Mouse (Mus musculus) mouse embryonic stem cell (cell line): ENCODE results near the gene Gzmm.

Source experiments
- in situ Hi-C, 2 experiments: fragments of 300-500 bp; cut with MboI; formaldehyde crosslinking; loops; 1 replicate in 1 of 2; 3 replicates in 1 of 2; pipeline ENCODE4 v1.14.3; 2019 to 2020; ENCODE audit warnings: low sequenced_read_pairs in 2 of 2, low pct_unique_long_range_greater_than_20kb in 1 of 2, mixed read lengths in 1 of 2; ENCODE audit not compliant: unreplicated experiment in 1 of 2

Gene Gzmm

DNA sequence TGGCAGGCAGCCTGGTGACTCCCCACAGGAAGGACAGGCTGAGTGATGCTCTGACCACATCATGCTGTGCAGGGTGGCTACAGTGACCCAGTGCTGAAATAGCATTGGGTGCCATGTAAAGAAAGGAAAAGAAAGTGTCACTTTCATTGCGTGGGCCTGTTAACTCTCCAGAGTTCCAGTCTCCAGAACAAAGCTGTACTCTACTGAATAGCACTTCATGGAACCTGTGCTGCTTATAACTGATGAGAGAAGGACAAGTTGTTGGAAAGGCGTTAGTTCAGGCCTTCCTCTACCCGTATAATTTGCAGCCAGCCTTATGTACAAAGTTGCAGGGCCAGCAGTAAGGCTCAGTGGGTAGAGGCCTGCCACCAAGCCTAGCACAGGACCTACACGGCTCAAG lies at the start of gene Gzmm:
Gzmm (plus strand) TSS at position 301 of the 400 bp plus-strand sequence.
- in situ Hi-C loops, result no loop called here

DNA sequence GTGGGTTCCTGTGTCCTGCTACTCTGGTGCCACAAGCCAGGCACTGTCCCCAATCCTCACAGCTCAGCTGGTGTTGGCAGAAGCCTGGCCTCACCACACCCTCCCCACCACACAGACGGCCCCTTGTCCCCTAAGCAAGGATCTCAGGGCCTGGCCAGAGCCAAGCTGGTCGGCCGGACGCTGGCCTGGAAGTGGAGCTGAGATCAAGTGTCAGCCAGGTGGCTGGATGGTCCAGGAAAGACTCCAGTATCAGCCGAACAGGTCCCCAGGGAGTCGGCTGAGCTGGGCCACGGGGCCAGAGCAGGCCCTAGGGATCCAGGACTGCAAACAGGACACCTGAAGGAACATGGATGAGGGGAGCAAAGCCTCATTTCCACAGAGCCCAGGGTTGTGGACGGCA lies 43.1 kb upstream of the Gzmm start, which contains the start of gene Odf3l2:
Odf3l2 (minus strand) TSS at position 28 of the 400 bp plus-strand sequence.
- in situ Hi-C loops, result loop anchor here in 1 of 2 experiments (5.0 kb wide), 1 partner anchor 43 kb away; no protein-coding TSS in a partner anchor

GRCm38 (mm10) chr10:79649070-79649751 lies 39.6 kb upstream of the Gzmm start:
- in situ Hi-C loops, result loop anchor here in 1 of 2 experiments (5.0 kb wide), 1 partner anchor 47 kb away; no protein-coding TSS in a partner anchor

DNA sequence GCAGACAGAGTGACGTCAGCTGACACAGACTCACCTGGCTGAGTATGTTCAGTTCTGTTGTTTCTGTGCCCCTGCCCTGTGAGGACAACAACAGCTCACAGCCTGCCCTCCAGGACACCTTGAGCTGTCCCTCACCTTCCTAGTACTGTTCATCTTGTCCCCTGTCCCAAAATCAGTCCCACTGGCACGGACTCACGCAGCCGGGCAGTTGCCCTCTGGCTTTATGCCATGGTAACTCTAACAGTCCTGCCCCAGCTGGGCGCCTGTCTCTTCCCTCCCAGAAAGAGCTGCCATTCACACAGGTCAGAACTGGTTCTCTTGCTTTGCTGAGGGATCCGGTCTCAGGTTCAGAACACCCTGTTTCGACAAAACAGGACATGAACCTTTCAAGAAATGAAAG lies 36.0 kb upstream of the Gzmm start:
- in situ Hi-C loops, result no loop called here

DNA sequence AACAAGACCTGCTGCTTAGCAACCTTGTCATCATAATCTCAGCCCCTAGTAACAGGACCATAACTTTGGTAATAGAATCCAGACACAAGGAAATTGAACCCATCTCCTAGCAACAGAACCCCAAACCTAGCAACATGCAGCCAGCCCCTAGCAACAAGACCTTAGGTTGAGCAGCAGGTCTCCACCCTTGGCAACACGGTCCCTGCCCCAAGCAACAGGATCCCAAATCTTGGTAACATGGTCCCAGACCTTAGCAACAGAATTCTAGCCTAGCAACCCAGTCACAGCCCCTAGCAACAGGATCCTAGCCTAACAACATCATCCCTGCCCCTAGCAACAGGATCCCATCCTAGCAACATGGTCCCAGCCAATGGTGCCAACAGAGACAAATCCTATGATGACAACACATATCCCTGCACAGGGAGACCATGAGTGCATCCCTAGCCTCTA lies 33.8 kb upstream of the Gzmm start:
- in situ Hi-C loops, result no loop called here

- in situ Hi-C loops, result no loop called here
Measured at GRCm38 (mm10) chr10:79658829-79659228, 30.0 kb upstream of the Gzmm start.

GRCm38 (mm10) chr10:79660298-79660697 lies 28.5 kb upstream of the Gzmm start:
- in situ Hi-C loops, result no loop called here

DNA sequence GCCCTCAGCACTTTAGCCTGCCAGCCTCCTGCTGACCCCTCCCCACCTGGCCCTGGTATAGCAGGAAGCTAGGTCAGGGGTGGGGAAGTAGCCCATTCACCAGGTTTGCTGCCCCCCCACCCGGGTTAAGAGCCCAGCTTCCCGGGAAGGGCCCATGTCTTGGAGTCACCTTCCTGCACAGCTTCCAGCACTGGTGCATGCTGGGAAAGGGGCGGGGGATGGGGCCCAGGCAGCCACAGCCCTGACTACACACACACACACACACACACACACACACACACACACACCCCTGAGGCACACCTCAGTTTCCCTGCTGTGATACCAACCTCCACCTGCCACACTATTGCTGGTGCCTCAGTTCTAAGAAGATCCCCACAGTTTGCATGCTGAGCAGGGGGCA lies 27.0 kb upstream of the Gzmm start:
- in situ Hi-C loops, result no loop called here

DNA sequence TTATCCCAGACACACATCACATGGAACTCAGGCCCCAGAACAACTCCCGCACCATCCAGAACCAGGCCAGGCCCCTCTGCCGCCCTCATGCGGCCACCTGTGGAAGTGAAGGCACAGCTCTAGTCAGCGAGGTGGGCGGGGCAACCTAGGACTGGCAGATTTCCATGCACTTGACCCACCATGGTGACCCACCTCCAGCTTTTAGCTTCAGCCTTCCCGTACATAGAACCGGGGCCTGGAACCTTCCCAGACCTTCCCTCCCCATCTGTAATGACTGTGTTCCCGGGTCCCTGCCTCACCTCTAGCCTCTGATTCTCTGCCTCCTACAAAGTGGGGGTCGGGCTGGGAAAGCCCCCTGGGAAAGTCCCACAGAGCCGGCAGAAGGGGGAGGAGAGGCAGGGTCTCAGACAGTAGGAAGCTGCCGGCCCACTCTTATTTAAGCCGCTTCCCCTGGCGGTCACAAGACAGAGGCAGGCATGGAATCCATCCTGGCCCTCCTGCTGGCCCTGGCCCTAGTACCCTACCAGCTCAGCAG lies 24.6 kb upstream of the Gzmm start, which contains the start of gene Madcam1:
Madcam1 (plus strand) TSS at position 429 of the 535 bp plus-strand sequence.
- in situ Hi-C loops, result no loop called here

DNA sequence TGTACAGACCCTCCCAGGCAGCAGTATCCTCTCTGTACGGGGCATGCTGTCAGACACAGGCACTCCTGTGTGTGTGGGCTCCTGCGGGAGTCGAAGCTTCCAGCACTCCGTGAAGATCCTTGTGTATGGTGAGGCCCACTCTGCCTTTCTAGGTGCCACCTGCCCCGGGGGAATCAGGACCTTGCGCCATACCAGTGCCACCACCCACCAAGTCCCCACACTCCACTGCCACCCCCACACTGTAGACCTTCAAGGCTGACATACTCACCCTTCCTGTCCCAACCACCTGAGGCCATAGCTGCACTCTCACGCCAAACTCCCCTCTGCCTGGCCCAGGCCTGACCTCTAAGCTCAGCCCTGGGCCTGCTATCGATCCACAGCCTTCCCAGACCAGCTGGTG lies 23.8 kb upstream of the Gzmm start:
- in situ Hi-C loops, result no loop called here

- in situ Hi-C loops, result no loop called here
Measured at GRCm38 (mm10) chr10:79666493-79666892, 22.3 kb upstream of the Gzmm start.

DNA sequence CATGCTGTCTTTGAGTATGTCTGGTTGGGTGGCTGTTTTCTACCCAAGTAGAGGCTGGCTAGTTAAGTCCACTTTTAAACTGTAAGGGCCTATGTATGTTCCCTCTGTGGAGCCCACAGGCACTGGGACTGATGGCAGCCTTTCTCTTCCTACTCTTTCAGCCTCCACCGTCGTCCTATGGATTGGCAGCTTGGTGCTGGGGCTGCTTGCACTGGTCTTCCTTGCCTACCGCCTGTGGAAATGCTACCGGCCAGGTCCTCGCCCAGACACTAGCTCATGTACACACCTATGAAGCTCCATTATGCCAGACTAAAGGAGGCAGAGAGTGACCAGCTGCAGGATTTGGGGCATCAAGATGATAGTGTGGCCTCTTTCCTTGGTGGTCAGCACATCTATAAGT lies 20.7 kb upstream of the Gzmm start:
- in situ Hi-C loops, result no loop called here

DNA sequence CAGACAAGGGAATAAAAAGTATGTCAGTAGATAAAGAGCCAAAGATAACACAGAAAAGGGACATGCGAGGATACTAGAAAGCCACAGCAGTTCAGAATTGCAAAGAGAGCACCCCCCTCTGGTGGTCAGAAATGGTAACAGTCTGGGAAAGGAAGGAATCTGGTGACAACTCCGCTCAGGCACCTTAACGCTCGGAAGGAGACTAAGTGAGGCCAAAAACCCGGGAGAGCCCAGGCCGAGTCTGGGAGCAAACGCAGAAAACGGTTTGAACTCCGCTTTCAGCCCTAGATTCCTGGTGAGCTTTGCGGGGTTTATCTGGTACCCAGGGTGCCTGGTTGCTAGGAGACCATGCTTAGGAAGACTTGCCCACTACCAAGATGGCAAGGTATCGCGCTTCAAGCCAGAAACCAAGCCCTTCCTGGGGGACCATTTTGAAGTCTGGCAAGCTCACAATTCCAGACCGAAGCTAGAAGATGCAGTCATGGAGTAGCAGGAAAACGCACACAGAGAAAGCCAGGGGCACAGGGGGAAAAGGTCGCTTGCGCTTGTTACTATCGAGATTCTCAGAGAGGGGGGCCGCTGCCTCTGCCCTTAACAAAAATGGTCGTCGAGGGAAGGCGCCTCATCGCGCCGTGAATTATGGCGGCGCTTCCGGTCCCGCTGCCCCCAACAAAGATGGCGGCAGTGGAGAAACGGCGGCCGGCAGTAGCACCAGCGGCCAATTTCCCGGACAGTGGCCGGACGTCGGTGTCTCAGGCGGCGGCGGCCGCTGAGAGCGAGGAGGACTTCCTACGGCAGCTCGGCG lies 19.8 kb upstream of the Gzmm start, which contains the start of gene Tpgs1:
Tpgs1 (plus strand) TSS at position 599 of the 805 bp plus-strand sequence.
- in situ Hi-C loops, result no loop called here

- in situ Hi-C loops, result no loop called here
Measured at GRCm38 (mm10) chr10:79669576-79670057, 19.2 kb upstream of the Gzmm start.

DNA sequence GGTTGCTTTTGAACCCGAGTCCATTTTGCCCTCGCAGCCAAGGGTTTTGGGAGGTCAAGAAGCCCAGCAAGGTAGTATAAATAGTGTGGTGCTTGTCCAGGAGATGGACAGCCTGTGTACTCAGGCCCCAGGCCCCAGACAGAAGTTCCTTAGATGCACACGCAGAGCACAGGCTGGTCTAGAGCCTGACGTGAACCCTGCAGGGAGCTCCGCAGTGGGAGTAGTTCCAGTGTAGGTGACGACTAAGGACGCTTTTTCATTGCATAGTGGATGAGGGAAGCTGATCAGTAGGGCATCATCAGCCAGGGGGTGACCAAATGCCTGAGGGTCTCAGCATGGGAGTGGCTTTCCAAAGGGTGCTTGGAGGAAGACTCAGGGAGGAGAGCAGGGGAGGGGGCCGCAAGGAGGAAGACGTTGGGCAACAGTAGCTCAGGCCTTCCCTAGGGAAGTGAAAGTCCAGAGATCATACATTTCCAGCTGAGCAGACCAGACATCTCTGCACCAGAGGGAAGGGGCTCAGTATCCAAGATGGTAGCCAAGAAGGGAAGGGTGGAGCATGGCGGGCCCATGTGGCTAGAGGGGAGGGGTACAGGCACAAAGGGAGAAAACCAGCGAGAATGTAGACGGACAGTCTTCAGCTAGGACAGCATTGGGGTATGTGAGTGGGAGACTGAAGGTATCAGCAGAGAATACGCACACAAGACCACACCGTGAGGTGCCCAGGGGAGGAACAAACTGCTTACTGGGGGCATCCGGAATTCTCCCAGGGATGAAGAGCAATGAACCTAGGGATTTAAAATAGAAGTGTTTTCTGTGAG lies 18.5 kb upstream of the Gzmm start:
- in situ Hi-C loops, result no loop called here

- in situ Hi-C loops, result no loop called here
Measured at GRCm38 (mm10) chr10:79671396-79672087, 17.3 kb upstream of the Gzmm start.

GRCm38 (mm10) chr10:79672088-79672455 lies 16.7 kb upstream of the Gzmm start:
- in situ Hi-C loops, result no loop called here

- in situ Hi-C loops, result no loop called here
Measured at GRCm38 (mm10) chr10:79673054-79673453, 15.8 kb upstream of the Gzmm start.
